Mouse (Mus musculus) frontal cortex, postnatal 14 days (tissue): ENCODE results near the gene Pdzk1.

Source experiments
- DNase-seq, 2 experiments: peaks; one replicate each; pipeline ENCODE4 v3.0.0; 2022; ENCODE audit warnings: low spot score in 2 of 2

Gene Pdzk1

DNA sequence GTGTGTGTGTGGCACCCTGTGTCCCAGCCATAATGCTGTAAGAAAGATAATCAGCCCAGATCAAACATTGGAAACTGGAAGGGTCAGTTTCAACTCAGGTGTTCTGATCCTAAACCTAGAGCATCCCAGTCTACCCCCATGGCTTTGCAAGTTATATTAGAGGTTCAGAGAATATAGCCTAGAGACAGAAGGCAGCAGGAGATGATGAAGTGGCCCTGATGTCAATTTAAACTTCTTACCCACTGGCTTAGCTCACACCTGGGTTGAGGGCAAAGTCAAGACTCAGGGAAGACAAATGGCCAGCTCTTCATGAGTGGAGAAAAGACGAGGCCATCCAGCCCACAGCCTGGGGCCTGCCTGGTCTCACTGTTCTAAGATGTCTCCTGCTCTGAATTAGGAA lies at the start of gene Pdzk1, which contains the start of gene Cd160:
Pdzk1 (plus strand) TSS at position 301 of the 400 bp plus-strand sequence.
Cd160 (minus strand) TSS at position 368 of the 400 bp plus-strand sequence.
- DNase-seq: no peak

DNA sequence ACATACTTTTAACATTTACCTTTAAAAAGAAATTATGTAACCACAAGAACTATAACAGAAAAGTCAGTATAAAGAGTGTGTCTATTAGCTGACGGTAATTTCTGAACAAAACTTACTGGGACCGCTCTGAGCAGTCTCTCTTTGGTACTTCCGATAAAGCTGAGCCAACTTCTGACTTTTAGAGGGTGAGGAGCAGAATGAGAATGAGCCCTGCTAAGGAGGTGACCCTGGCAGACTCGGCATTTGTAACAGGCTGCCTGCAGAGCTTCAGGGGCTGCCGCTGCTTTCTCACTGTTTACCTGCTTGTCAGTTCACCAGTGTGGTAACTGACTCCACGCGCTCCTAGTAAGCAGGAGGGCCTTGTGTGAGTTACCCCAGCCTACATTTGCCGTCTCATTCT lies 46.8 kb upstream of the Pdzk1 start:
- no peak for DNase-seq

DNA sequence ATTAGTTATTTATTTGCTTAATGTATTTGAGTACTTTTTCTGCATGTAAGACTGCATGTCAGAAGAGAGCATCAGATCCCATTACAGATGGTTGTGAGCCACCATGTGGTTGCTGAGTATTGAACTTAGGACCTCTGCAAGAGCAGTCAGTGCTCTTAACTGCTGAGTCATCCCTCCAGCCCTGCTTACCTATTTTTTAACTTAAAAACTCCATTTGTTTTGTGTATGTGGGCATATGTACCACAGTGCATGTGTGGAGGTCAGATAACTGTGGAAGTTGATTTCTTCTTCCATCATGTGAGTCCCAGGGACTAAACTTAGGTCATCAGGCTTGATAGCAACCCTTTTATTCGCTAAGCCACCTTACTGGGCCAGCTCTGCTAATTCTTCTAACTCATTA lies 41.3 kb upstream of the Pdzk1 start:
- DNase-seq: no peak

DNA sequence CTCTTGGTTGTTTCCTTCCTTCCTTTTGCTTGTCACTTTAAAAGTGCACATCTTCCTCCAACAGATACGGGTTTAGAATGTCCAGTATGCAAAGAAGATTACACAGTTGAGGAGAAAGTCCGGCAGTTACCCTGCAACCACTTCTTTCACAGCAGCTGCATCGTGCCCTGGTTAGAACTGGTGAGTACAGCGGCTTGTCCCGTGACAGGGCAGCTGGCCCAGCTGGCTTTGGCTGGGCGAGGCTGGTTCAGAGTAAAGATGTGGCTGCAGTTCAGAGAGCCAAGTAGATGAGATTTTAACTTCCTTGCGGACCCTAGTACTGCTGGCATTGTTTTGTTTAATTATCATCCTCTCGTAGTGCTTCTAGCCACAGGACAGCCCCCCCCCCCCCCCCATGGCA lies 40.6 kb upstream of the Pdzk1 start:
- no peak for DNase-seq

DNA sequence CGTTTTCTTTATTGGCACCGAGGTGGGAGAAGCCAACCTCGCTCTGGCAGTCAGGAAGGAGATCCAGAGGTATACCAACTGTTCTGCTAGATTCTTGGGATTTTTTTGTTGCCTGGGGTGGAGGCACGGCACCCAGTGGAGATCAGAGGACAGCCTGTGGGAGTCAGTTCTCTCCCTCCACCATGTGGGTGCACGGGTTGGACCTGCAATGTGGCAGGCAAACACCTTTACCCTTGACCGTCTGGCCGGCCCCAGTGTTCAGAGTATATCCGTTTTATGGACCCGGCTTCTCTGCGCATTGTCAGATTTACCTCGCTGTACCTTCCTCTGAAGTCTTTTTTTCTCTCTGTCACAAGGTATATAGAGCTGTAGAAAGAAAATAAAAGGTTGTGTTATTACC lies 28.8 kb upstream of the Pdzk1 start:
- DNase-seq: no peak

DNA sequence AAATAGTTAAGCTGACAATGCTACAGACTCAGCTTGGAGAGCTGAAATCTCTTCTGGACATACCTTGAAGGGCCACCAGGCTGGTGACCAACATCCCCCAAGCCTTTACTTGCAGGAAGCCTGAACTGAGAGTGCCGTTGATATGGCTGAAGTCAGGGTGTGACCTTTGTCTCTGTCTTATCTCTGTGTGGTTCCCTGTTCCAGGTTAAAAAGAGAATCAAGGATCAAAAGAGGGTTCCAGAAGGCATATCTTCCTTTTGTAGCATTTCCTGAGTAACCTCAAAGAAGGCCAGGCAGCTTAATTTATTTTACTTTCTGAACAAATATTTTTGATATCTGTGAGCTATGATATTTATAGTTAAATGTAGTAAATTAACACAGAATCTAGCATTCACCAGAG lies 26.9 kb upstream of the Pdzk1 start:
- DNase-seq: no peak

DNA sequence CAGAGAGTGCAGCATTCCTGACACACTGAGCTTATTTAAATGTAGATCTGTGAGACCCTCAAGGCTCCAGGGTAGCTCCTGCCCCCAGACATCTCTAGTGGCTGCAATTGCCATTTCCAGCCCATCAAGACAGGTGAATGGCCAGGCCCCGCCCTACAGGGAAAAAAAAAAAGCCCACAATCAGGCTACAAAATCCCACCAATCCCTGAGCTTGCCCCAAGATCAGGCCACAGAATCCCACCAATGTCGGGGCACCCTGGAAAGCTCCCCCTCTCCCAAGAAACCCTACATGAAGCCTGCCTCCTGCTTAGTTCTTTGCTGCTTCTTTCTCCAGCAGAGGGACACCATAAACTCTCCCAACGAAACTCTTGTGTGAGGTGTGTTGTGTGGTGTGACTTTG lies 20.9 kb upstream of the Pdzk1 start:
- no peak for DNase-seq

DNA sequence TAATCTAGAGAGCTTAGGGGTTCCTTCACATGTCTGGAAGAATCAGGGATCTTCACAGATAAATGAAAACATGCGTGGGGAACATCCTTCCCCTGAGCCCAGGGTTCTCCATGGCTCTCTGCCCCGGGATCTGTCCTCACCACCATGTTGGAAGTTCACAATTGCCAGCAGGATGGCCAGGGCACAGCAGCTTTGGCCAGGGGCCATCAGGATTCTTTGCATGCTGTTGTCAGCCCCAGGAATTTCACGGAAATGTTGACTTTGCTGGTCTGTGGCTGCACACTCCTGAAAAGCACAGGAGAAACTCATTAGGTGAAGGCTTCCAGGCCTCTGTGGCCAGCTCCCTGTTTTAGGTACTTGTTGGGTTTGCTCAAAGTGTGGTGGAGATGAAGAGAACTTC lies 20.4 kb upstream of the Pdzk1 start:
- no peak for DNase-seq

DNA sequence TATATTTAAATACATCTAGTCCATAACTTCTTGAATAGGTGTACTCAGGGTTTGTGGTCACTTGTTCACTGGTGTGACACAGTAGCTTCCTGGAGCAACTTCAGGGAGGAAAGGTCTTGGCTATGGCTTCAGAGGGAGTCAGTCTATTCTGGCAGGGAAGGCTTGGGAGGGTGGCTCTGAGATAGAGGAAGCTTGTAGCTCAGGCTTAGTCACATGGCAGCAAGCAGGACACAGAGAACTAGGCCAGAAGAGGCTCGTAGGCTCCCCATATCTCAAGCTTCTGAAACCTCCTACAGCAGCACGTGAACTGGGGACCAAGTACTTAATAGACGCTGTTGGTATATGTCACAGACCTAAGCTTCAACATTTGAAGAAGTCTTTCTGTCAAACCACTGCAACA lies 17.9 kb upstream of the Pdzk1 start:
- no peak for DNase-seq

DNA sequence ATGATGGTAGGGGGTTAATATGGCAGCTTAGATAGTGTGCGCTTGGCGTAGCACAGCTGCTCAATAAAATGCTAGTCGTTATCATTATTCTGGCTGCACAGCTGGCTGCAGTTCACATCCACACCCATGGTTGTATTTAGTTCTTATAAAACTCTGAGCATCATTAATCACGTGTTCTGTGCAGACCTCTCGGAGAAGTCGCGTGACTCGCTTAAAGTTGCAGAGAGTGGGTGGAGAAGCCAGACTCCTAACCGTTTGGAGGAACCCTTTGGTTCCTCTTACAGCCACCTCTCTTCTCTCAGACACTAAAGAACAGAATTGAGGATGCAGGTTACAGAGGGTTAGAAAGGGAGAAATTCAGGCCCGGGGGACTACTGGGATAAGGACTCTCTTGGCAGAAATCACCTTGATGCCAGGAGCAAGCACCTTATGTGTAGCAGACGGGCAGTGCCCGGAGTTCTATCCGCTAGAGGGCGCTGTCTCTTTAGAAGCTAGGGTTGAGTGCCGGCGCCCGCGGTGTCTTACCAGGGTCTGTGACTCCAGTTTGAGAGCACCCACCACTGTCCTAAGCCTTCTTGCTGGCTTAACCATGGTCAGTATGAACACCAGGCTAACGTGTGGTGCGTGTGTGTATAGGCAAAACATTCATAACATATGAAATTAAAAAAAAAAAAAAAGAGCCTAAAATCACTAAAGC lies 16.5 kb upstream of the Pdzk1 start:
- peak; percentile 46 to 72 for DNase-seq

DNA sequence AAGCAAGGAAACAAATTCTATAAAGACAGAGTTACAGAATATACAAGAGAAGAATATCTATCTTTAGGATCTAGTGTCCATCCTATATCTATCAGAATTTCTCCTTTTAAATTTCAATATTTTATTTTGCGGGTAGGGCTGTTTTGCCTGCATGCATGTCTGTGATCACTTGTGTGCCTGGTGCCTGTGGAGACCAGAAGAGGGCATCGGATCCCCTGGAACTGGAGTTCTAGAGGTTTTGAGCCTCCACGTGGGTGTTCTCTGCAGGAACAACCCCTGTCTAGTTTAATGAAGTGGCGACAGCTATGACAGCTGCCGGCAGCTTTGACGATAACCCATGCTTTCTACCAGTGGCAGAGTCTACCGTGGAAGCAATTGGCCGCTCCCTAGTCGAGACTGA lies 16.0 kb upstream of the Pdzk1 start:
- no peak for DNase-seq

DNA sequence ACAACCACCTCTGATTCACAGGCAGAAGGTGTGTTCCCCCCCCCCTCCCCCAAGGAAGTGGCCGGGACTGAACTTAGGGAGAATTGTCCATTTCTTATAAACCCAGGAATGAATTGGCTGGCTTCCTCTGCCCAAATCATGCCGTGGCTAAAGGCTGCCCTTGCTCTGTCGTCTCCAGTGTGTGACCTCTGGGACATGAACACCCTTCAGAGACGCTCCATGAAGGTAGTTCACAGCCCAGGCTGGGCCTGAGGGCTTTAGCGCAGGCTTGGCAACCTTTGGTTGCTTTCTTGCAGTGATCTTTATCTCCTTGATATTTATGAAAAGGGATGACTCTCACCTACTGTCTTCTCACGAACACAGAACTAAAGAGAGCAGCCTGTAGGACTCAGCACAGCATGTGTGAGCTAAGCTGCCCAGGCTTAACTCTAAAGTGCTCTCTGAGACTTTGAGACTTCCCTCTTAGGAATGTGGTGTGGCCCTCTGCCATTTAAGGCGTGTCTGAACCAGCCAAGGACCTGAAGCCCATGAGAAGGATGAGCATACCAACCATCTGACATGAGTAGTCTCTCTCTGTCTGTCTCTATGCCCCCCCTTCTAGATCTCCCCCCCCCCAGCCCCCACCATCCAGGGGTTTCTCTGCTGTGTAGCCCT lies 15.4 kb upstream of the Pdzk1 start:
- DNase-seq: no peak

DNA sequence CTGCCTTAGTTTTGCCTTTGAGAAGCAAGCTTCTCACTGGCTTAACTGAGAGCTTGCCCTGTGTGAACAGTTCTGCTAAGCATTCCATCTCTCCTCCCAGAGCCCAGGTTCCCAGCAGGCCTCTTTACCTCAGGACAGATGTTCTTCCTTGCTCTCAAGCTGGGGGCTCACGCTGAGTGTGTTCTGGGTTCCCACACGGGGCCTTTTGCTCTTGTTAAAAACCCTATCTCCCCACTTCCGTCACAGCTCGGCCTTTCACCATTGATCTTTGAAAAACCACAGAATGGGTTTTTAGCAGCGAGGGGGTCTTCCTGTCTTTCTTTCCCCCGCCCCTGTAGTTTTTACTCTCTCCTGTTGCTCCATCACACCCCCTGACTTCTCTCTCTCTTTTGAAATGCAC lies 14.7 kb upstream of the Pdzk1 start:
- no peak for DNase-seq

DNA sequence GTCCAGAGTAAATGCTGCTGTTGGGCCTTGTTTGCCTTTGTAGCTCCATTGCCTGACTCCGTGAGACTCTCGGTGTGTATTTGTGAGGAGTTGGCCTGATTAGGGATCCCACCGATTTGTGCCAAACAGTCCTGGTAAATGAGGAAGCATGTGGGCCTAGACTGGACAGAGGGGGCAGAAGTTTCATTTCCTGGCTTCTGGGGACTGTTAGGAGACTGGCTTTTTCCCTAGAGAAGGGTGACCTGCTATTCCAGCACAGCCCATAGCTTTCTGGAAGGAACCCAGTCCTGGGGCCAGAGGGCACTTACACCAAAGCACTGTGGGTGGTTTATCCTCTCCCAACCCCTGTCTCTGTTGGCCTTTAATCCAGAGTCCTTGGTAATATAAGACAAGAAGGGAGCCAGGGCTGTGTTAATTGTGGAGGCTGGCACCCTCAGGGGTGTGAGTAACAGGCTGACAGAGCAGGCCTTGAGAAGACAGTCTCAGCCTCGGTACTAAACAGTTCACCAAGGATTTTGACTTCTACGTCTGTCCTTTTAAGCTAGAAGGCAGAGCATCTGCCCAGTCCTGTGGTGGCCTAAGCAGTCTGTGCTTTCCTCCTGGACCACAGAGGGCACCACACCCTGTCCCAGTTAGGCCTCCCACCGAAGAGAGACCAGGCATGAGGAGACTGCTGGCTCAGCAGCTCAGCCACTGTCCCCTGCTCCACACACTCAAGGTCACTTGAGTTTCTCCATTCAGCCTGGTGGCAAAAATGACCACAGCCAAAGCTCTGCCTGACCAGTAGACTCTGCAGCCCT lies 8.8 kb upstream of the Pdzk1 start:
- no peak for DNase-seq

DNA sequence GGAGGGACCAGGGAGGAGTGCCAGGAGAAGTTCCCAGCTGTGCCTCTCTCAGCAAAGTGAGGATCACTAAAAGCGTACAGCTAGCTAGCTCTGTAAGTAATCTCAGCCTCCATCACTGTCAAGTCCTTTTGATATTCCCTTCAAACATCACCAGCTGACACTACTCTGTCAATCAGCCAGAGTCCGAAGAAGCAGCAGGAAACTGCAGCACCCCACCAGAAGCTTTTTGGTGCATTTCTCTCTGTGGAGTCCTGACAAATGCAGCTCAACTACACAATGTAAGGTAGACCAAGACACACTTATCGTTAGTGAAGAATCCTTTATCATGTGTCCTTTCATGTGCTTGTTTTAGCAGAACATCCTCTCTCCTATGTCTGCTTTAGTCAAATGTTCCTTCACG lies 7.5 kb upstream of the Pdzk1 start:
- DNase-seq: no peak

DNA sequence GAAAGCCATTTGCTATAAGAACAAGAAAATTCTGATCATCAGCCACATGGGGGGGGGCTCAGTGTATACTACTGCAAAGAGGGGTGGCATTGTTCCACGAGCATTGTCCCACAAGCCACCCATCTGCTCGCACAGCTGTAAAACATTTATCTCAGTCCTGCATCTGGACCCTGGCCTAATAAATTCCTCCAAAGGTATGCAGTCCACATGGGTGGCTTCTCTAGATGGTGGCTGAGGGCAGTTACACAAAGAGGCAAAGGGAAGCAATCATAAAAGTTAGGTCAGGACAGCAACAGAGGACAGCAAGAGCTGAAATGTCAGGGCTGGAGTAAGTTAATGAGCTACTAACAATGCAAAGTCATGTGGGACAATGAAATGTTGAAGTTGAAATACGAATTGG lies 5.4 kb upstream of the Pdzk1 start:
- no peak for DNase-seq

DNA sequence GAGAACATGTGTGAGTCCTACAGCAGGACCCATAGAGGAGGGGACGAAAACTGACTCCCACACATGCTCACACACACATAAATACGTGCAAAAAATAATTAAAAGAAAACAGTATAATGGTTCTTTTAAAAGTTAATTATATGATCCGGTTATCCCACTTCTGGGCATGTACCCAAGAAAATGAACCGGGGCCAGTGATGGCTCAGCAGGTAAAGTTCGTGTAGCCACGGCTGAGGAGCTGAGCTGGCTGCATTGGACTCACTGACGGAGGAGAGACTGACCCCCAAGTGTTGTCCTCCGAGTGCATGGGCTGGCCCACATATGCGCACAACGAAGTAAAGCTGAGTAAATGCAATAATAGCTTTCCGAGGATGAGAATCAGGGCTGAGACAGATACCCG lies 4.5 kb upstream of the Pdzk1 start:
- DNase-seq: no peak

DNA sequence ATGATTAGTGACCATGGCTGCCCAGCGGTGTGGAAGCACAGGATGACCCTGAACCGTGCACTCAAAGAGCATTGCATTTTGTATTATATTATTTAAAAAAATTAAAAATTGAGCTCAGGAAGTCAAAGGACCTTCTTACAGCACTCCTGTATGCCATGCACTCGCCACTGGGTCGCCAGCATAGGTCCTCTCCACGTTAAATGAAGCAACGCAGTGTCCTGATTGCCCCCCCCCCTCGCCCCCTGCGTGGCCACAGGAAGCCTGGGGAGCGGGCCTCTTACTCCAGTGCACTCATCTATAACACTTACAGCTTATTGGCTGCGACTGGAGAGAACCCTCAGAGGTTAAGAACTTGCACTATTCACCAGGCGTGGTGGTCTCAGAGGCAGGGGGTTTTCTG lies 3.8 kb upstream of the Pdzk1 start:
- DNase-seq: no peak

DNA sequence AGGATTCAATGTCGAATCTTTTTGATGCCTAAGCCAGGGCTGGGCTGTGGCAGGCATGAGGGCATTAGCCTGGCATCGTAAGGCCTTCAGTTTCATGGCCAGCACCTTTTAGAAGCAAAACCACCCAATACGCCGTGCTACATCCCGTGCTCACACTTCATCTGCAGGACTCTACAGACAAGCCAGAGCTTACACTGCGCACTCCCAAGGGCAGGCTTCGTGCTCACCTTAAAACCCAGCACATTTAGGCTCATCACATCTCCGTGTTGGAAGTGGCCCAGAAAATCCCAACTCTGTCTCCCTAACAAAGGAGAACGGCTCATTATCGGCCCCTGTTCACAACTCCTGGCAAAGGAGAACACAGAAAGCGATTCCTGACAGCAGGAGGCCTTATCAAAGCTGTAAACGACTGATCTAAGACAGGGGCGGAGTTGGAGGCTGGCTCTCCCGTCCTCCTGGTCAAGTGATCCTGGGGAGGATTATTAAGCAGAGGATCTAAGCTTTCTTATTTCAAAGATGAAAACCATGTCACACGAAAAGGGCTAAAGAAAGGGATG lies 698 bp upstream of the Pdzk1 start:
- no peak for DNase-seq

DNA sequence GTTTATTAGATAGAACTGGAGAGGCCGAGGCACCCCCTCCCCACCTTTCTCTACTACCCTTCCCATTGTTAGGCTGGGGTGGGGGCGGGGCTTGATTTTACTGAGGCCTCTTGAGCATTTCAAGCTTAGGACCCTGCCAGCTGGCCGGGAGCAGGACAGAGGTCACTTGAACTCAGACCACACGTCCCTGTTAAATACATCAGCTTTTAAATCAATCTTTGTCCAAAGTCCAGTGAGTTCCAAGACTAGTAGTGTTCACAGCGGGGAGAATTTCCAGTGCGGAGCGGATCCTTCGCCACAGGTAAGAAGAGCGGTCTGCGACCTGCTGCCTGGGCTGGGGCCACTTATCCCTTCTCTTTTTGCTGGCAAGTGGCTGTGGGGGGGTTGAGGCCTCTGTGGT lies 772 bp downstream of the Pdzk1 start:
- no peak for DNase-seq

DNA sequence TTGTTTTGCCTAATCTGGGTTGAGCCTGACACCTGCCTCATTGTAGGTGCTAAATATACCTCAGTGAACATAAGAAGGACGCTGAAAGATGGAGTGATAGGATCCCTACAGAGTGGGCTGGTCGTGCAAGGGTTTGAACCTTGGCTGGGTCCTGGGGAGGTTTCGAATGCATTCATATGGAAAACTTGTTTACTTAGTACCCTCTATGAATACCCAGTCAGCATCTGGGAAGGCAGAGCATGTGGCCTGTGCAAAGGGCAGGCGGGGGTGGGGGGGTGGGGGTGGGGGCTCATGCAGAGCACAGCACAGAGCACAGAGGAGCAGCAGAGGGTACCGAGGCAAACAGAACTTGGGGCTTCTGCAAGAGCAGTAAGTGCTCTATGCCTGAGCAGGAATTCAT lies 3.8 kb downstream of the Pdzk1 start:
- no peak for DNase-seq

DNA sequence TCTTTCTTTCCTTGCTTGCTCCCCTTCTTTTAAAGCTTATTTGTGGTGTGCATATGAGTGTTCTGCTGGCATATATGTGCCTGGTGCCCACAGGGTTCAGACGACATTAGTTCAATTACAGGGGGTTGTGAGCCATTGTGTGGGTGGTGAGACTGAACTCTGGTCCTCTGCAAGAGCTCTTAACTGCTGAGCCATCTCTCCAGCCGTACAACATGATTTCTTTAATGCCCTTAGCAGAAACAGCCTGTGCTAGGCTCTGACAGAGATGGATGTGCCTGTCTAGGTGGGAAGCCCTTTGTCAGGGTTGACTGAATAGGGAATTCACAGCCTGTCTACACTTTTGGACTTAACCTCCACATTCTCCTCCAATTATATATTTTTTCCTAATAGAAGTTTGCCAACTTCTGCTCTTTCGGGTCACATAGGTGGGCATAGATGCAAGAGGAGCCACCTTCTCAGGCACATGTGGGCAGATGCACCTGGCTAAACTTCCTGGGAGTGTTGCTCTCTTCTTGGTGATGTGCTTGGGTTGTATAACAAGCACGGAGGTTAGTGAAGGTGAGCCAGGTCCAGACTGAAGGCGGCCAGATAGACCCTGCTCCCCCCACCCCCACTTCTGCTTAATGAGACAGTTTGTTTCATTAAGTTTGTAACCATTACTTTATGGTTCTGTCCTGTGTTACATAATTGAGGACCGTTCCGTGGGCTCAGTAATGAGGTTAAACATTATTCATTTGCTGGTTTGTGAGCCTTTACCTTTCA lies 5.7 kb downstream of the Pdzk1 start:
- no peak for DNase-seq
